Mouse (Mus musculus) layer of hippocampus, adult 9-11 months (tissue): Measurements from ENCODE around the gene Hist1h2ad.
"Not testable (repeated sequence)": the region's sequence is repeated elsewhere in the genome, so short reads cannot be mapped to it uniquely, and the experiment has no call there.

Experiments used
- DNase-seq: peaks from one replicate; pipeline ENCODE4 v3.0.0; 2022

Hist1h2ad gene

GRCm38 (mm10) chr13:23542225-23542980, 31.8 kb upstream of the Hist1h2ad start:
- DNase-seq = not testable (repeated sequence)

GRCm38 (mm10) chr13:23542999-23543607, 31.1 kb upstream of the Hist1h2ad start, which contains the start of gene Hist1h2bh:
Gene Hist1h2bh (minus strand): TSS chr13:23543392.
- peak; percentile 94 for DNase-seq

- DNase-seq = peak; percentile 85
Measured at GRCm38 (mm10) chr13:23543965-23544786, 30.0 kb upstream of the Hist1h2ad start, which contains the start of gene Hist1h3f. Gene Hist1h3f (plus strand): TSS chr13:23544052.

- not testable (repeated sequence) for DNase-seq
Measured at GRCm38 (mm10) chr13:23544787-23545120, 29.4 kb upstream of the Hist1h2ad start.

GRCm38 (mm10) chr13:23546694-23547093, 27.5 kb upstream of the Hist1h2ad start:
- DNase-seq = no peak

- DNase-seq = no peak
Measured at GRCm38 (mm10) chr13:23550761-23551145, 23.4 kb upstream of the Hist1h2ad start.

- peak; percentile 94 for DNase-seq
Measured at GRCm38 (mm10) chr13:23551146-23551834, 22.9 kb upstream of the Hist1h2ad start, which contains the start of gene Hist1h4f. Gene Hist1h4f (minus strand): TSS chr13:23551648.

GRCm38 (mm10) chr13:23551931-23552914, 22.0 kb upstream of the Hist1h2ad start:
- no peak for DNase-seq

GRCm38 (mm10) chr13:23552962-23553361, 21.2 kb upstream of the Hist1h2ad start, which contains the start of gene Hist1h1d:
Gene Hist1h1d (plus strand): TSS chr13:23553262.
- DNase-seq = no peak

GRCm38 (mm10) chr13:23554393-23554792, 19.8 kb upstream of the Hist1h2ad start:
- no peak for DNase-seq

GRCm38 (mm10) chr13:23554925-23555838, 19.0 kb upstream of the Hist1h2ad start:
- DNase-seq = peak; percentile 81

- DNase-seq = peak; percentile 88
Measured at GRCm38 (mm10) chr13:23555839-23556416, 18.3 kb upstream of the Hist1h2ad start.

- no peak for DNase-seq
Measured at GRCm38 (mm10) chr13:23556906-23557305, 17.3 kb upstream of the Hist1h2ad start.

- DNase-seq = not testable (repeated sequence)
Measured at GRCm38 (mm10) chr13:23560699-23561098, 13.5 kb upstream of the Hist1h2ad start.

- not testable (repeated sequence) for DNase-seq
Measured at GRCm38 (mm10) chr13:23561531-23561882, 12.7 kb upstream of the Hist1h2ad start.

- peak; percentile 97 for DNase-seq
Measured at GRCm38 (mm10) chr13:23561883-23562659, 12.1 kb upstream of the Hist1h2ad start, which contains the start of gene Hist1h3e. Gene Hist1h3e (minus strand): TSS chr13:23562369.

GRCm38 (mm10) chr13:23562699-23563462, 11.3 kb upstream of the Hist1h2ad start:
- DNase-seq = no peak

GRCm38 (mm10) chr13:23564482-23564881, 9.7 kb upstream of the Hist1h2ad start:
- no peak for DNase-seq
